Mouse (Mus musculus) hindbrain, postnatal 0 days (tissue): Measurements from ENCODE around the gene Grik1. TPM values are rescaled to one million over a fixed set of nuclear protein-coding genes. Genes with fewer than 3 reads are reported as not detected.

Experiments used
- ATAC-seq: fragments of 200-750 bp; cut with Nextera tagmentation; 2 replicates; pipeline ENCODE4 v1.8.0; 2017; ENCODE audit warnings: mild to moderate bottlenecking, moderate TSS enrichment, moderate library complexity
- DNase-seq: peaks from one replicate; pipeline ENCODE4 v3.0.0-alpha.2; 2015; ENCODE audit warnings: low spot score
- H3K27ac ChIP-seq: fragments of 300-500 bp; sonication (generic); 2 replicates; pipeline ENCODE4 v1.5.1; 2014; ENCODE audit warnings: mild to moderate bottlenecking
- H3K27me3 ChIP-seq: fragments of 300-500 bp; sonication (generic); 2 replicates; pipeline ENCODE4 v1.6.1; 2014; ENCODE audit warnings: low read length, mixed read lengths; ENCODE audit not compliant: insufficient read depth
- H3K36me3 ChIP-seq: fragments of 300-500 bp; sonication (generic); 2 replicates; pipeline ENCODE4 v1.6.1; 2014; ENCODE audit warnings: low read length, mixed read lengths; ENCODE audit not compliant: insufficient read depth
- H3K4me1 ChIP-seq: fragments of 300-500 bp; sonication (generic); 2 replicates; pipeline ENCODE4 v1.6.1; 2014; ENCODE audit warnings: antibody characterized with exemption, low read length, mixed read lengths; ENCODE audit not compliant: insufficient read depth
- H3K4me2 ChIP-seq: fragments of 300-500 bp; sonication (generic); 2 replicates; pipeline ENCODE4 v1.6.1; 2014; ENCODE audit warnings: low read depth, mild to moderate bottlenecking, low read length, moderate library complexity, mixed read lengths
- H3K4me3 ChIP-seq: fragments of 300-500 bp; sonication (generic); 2 replicates; pipeline ENCODE4 v1.5.1; 2014; ENCODE audit warnings: low read length
- H3K9ac ChIP-seq: fragments of 300-500 bp; sonication (generic); replicated peaks from 2 replicates; pipeline ENCODE4 v1.6.1; 2014; ENCODE audit warnings: mild to moderate bottlenecking, low read length, moderate library complexity, mixed read lengths
- H3K9me3 ChIP-seq: fragments of 300-500 bp; sonication (generic); 2 replicates; pipeline ENCODE4 v1.6.1; 2016; ENCODE audit warnings: low read length, mixed read lengths
- CTCF ChIP-seq: IDR thresholded peaks from 2 replicates; pipeline ENCODE4 v1.5.1; 2016; ENCODE audit warnings: antibody characterized with exemption, control low read depth, low read depth
- WGBS: fragments of 180-500 bp; shearing (Covaris S2); extraction: QIAGEN DNeasy Blood & Tissue Kit; methylation state at CpG from one replicate; pipeline ENCODE4 v1.1.7; 2014; 5-methylcytosine and 5-hydroxymethylcytosine counted together
- polyA plus RNA-seq: library from polyadenylated mRNA; unstranded; fragments of >200 nt; fragmentation: Nextera tagmentation; extraction: Ambion mirVana; gene quantifications from 2 replicates; pipeline ENCODE4 v1.2.1, GENCODE M21; 2015
- total RNA-seq: library from RNA; depleted of rRNA; stranded (reverse); fragments of >200 nt; gene quantifications from 2 replicates; pipeline ENCODE4 v1.2.3, GENCODE M21; 2014

Gene Grik1
- total and polyA plus RNA-seq, 2 experiments from 2014 or later: 34.5 to 34.6 TPM

- H3K4me2 ChIP-seq: no peak overlapping the region
- WGBS: 85% methylated on average over 11 of the region's 11 CpGs
- H3K27ac ChIP-seq: no peak overlapping the region
- H3K9me3 ChIP-seq: no peaks in the 10 kb centered on the region
- H3K9ac ChIP-seq: no peak overlapping the region
- DNase-seq (no peak), ATAC-seq (no peak)
- no peaks in the 10 kb centered on the region for H3K36me3 ChIP-seq
- H3K27me3 ChIP-seq: no peaks in the 10 kb centered on the region
- H3K4me3 ChIP-seq: no peak overlapping the region
- H3K4me1 ChIP-seq: no peaks in the 10 kb centered on the region
- no peak for TF ChIP-seq CTCF
These were observed 340.2 kb downstream of the Grik1 start for GRCm38 (mm10) chr16:87949881-87950280.

- Histone ChIP-seq H3K9me3 (no peaks in the 10 kb centered on the region), H3K27ac (no peak overlapping the region), H3K9ac (no peak overlapping the region), H3K4me2 (no peak overlapping the region), H3K36me3 (no peaks in the 10 kb centered on the region), H3K27me3 (no peaks in the 10 kb centered on the region), H3K4me3 (no peak overlapping the region), H3K4me1 (no peaks in the 10 kb centered on the region)
- ATAC-seq: no peak
- DNase-seq: no peak
- 76% methylated on average over 4 of the region's 4 CpGs for WGBS
- TF ChIP-seq CTCF: no peak
These were observed 341.9 kb downstream of the Grik1 start for GRCm38 (mm10) chr16:87948122-87948521.

GRCm38 (mm10) chr16:87944318-87944717 is 345.7 kb downstream of the Grik1 start:
- H3K27ac ChIP-seq: no peak overlapping the region
- H3K27me3 ChIP-seq: no peaks in the 10 kb centered on the region
- H3K9me3 ChIP-seq: no peaks in the 10 kb centered on the region
- DNase-seq: no peak
- no peak overlapping the region for H3K4me3 ChIP-seq
- no peak overlapping the region for H3K9ac ChIP-seq
- TF ChIP-seq CTCF: no peak
- H3K4me2 ChIP-seq: no peak overlapping the region
- 83% methylated on average over 1 of the region's 1 CpGs for WGBS
- no peaks in the 10 kb centered on the region for H3K4me1 ChIP-seq
- no peak for ATAC-seq
- no peaks in the 10 kb centered on the region for H3K36me3 ChIP-seq

GRCm38 (mm10) chr16:87942103-87942865 is 347.8 kb downstream of the Grik1 start:
- Histone ChIP-seq H3K4me2 (no peak overlapping the region), H3K27ac (no peak overlapping the region), H3K27me3 (no peaks in the 10 kb centered on the region), H3K9ac (no peak overlapping the region), H3K4me3 (no peak overlapping the region), H3K36me3 (no peaks in the 10 kb centered on the region), H3K9me3 (no peaks in the 10 kb centered on the region), H3K4me1 (no peaks in the 10 kb centered on the region)
- no peak for TF ChIP-seq CTCF
- ATAC-seq: no peak
- DNase-seq: peak; percentile 20
- 73% methylated on average over 13 of the region's 13 CpGs for WGBS

GRCm38 (mm10) chr16:87934685-87935084 is 355.4 kb downstream of the Grik1 start:
- no peak for ATAC-seq
- Histone ChIP-seq H3K9me3 (no peaks in the 10 kb centered on the region), H3K4me1 (no peaks in the 10 kb centered on the region), H3K4me2 (no peak overlapping the region), H3K27me3 (no peaks in the 10 kb centered on the region), H3K4me3 (no peak overlapping the region), H3K27ac (no peak overlapping the region), H3K9ac (no peak overlapping the region), H3K36me3 (no peaks in the 10 kb centered on the region)
- TF ChIP-seq CTCF: no peak
- no peak for DNase-seq
- 86% methylated on average over 1 of the region's 1 CpGs for WGBS

GRCm38 (mm10) chr16:87931358-87931757 is 358.7 kb downstream of the Grik1 start:
- no peak for TF ChIP-seq CTCF
- no peak overlapping the region for H3K27ac ChIP-seq
- H3K4me1 ChIP-seq: no peaks in the 10 kb centered on the region
- WGBS: 90% methylated on average over 2 of the region's 2 CpGs
- H3K4me2 ChIP-seq: no peak overlapping the region
- H3K9me3 ChIP-seq: no peaks in the 10 kb centered on the region
- H3K9ac ChIP-seq: no peak overlapping the region
- no peak overlapping the region for H3K4me3 ChIP-seq
- no peaks in the 10 kb centered on the region for H3K27me3 ChIP-seq
- no peaks in the 10 kb centered on the region for H3K36me3 ChIP-seq
- ATAC-seq (no peak), DNase-seq (no peak)

- 90% methylated on average over 3 of the region's 3 CpGs for WGBS
- no peak for TF ChIP-seq CTCF
- DNase-seq (no peak), ATAC-seq (no peak)
- no peaks in the 10 kb centered on the region for H3K27me3 ChIP-seq
- no peak overlapping the region for H3K9ac ChIP-seq
- H3K4me2 ChIP-seq: no peak overlapping the region
- H3K27ac ChIP-seq: no peak overlapping the region
- H3K36me3 ChIP-seq: no peaks in the 10 kb centered on the region
- no peaks in the 10 kb centered on the region for H3K4me1 ChIP-seq
- H3K9me3 ChIP-seq: no peaks in the 10 kb centered on the region
- H3K4me3 ChIP-seq: no peak overlapping the region
These were observed 359.5 kb downstream of the Grik1 start for GRCm38 (mm10) chr16:87930519-87930918.
